13 mouse cellular contexts compared by ENCODE assay signal in the genomic region with DNA sequence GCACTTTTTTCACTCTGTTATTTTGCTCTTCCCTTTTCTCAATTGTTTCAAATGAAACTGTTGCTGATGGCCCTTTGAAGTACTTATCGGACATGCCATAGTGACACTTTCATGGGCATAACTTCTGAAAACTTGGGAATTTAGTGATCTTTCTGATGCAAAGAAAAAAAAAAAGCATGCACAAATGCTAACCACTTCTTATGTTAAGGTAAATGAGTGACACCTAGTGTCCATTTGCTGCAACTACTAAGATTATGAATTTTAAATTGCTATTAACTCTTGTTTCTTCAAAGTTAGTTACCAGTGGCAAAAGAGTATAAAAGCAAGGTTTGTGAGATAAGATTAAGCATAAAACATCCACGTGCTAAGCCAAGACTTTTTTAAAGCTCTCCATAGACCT. TPM values are rescaled to one million over a fixed set of nuclear protein-coding genes. Genes with fewer than 3 reads are reported as not detected.
DNase-seq lines count a peak whose midpoint lies in the region; ATAC-seq and TF ChIP-seq lines count a peak whose summit lies in the region.
"Had no signal": no experiment of that assay in that cellular context is flagged by ENCODE, and none has a peak within 500 bp of the region (broad histone marks: within the 10 kb centered on the region; RNA-seq: fewer than 3 reads in every experiment).

No protein-coding gene starts in this region.

- no peaks in the 10 kb centered on the region for H3K9me3 ChIP-seq in limb, embryonic 14.5 days (ENCODE audit: control insufficient read depth, low read length)
- H3K9me3 ChIP-seq in limb, embryonic 10.5 days (replicated peaks), result no peaks in the 10 kb centered on the region
- H3K9me3 ChIP-seq: lung, embryonic 15.5 days had no signal

- no peaks in the 10 kb centered on the region for H3K27me3 ChIP-seq in limb, embryonic 14.5 days (ENCODE audit: control insufficient read depth, insufficient read depth, low read length)
- no peaks in the 10 kb centered on the region for H3K27me3 ChIP-seq in limb, embryonic 10.5 days (ENCODE audit: low read depth, poor library complexity, severe bottlenecking)
- H3K27me3 ChIP-seq: lung, embryonic 15.5 days had no signal

- no peak overlapping the region for H3K4me2 ChIP-seq in limb, embryonic 14.5 days (replicated peaks; ENCODE audit: low read depth, low read length, severe bottlenecking)
- H3K4me2 ChIP-seq: lung, embryonic 15.5 days had no signal

- WGBS in limb, embryonic 14.5 days, result 36% methylated on average over 2 of the region's 2 CpGs
- WGBS in limb, embryonic 10.5 days, result 36% methylated on average over 2 of the region's 2 CpGs

- no peak overlapping the region for H3K4me3 ChIP-seq in limb, embryonic 14.5 days (replicated peaks; ENCODE audit: low read length)
- no peak overlapping the region for H3K4me3 ChIP-seq in limb, embryonic 10.5 days
- H3K4me3 ChIP-seq: lung, embryonic 15.5 days had no signal

- H3K27ac ChIP-seq in limb, embryonic 14.5 days (replicated peaks; ENCODE audit: low read depth, low read length), result no peak overlapping the region
- no peak overlapping the region for H3K27ac ChIP-seq in limb, embryonic 10.5 days
- H3K27ac ChIP-seq: lung, embryonic 15.5 days had no signal

- peak; percentile 56 for DNase-seq in embryo, embryonic 10 days (ENCODE audit: low spot score)
- no peak for DNase-seq in embryo, embryonic 9.5 days (ENCODE audit: extremely low spot score)
- DNase-seq in limb, embryonic 14.5 days (ENCODE audit: low spot score), result peak; percentile 40
- no peak for DNase-seq in limb, embryonic 10.5 days (ENCODE audit: low spot score)
- peak; percentile 36 for DNase-seq in adipocyte (ENCODE audit: low spot score)
- no peak for DNase-seq in spleen, adult 12 weeks (ENCODE audit: low spot score)
- DNase-seq in gastrocnemius, postnatal 14 days, result no peak
- DNase-seq: cerebellum, adult 11-12 months had no signal

- H3K4me1 ChIP-seq in limb, embryonic 14.5 days (ENCODE audit: control insufficient read depth, insufficient read depth, low read length), result no peaks in the 10 kb centered on the region
- H3K4me1 ChIP-seq in limb, embryonic 10.5 days, result no peaks in the 10 kb centered on the region
- H3K4me1 ChIP-seq: lung, embryonic 15.5 days had no signal

- no peak for TF ChIP-seq POLR2A in limb, embryonic 14.5 days (IDR thresholded peaks at IDR 0.05; ENCODE audit: borderline replicate concordance, extremely low read depth, insufficient read depth, insufficient read length)

- no peaks in the 10 kb centered on the region for H3K36me3 ChIP-seq in limb, embryonic 14.5 days (ENCODE audit: control insufficient read depth, insufficient read depth, low read length)
- H3K36me3 ChIP-seq in limb, embryonic 10.5 days, result no peaks in the 10 kb centered on the region
- H3K36me3 ChIP-seq: lung, embryonic 15.5 days had no signal

- no peak overlapping the region for H3K9ac ChIP-seq in limb, embryonic 14.5 days (ENCODE audit: low read depth, low read length, severe bottlenecking)
- H3K9ac ChIP-seq: lung, embryonic 15.5 days had no signal

- no peak for ATAC-seq in limb, embryonic 14.5 days (ENCODE audit: low FRiP score, low read depth)
- peak; percentile 42 for ATAC-seq in megakaryocyte-erythroid progenitor cell, adult 5-6 weeks (replicated peaks; ENCODE audit: low FRiP score, low TSS enrichment, poor library complexity, severe bottlenecking)

- intact Hi-C loops in gastrocnemius, postnatal 14 days (cut with DNase I; ENCODE audit: low total_unique reads), result loop anchor here (5.0 kb wide), 1 partner anchor 1009 kb away; no protein-coding TSS in a partner anchor

RNA-seq across cellular contexts. Expression of gene Olfr220, which starts 24.4 kb away (rescaled TPM):
- polyA plus RNA-seq in limb, embryonic 14.5 days (2012; rRNA removed), result not detected in 2 replicates
- not detected in 2 replicates for polyA plus RNA-seq in limb, embryonic 14.5 days (2014; fragmentation: Nextera tagmentation; extraction: Ambion mirVana)
- not detected in 2 replicates for polyA plus RNA-seq in limb, embryonic 10.5 days (2016; fragmentation: Nextera tagmentation; extraction: Ambion mirVana)
- total RNA-seq in megakaryocyte-erythroid progenitor cell, adult 5-6 weeks (2014; fragmentation: Nextera tagmentation), result 0.87 TPM in 1 of 2 replicates, not detected in the other
- not detected in 2 replicates for total RNA-seq in megakaryocyte-erythroid progenitor cell, adult 5-6 weeks (2017)
- not detected for total RNA-seq in gastrocnemius, postnatal 14 days (2021)
- total RNA-seq: gastrocnemius, adult 8-10 months had no signal
- polyA plus RNA-seq: C2C12; kidney, embryonic 14.5 days; lung, embryonic 15.5 days had no signal

RNA-seq across cellular contexts. Expression of gene Fmn2, which starts 35.4 kb away (rescaled TPM):
- 1.9 and 2.0 TPM in 2 replicates for polyA plus RNA-seq in limb, embryonic 14.5 days (2012; rRNA removed)
- 0.67 and 0.93 TPM in 2 replicates for polyA plus RNA-seq in limb, embryonic 14.5 days (2014; fragmentation: Nextera tagmentation; extraction: Ambion mirVana)
- 0.73 and 1.2 TPM in 2 replicates for polyA plus RNA-seq in limb, embryonic 10.5 days (2016; fragmentation: Nextera tagmentation; extraction: Ambion mirVana)
- 0.68 TPM in 1 of 2 replicates, not detected in the other for total RNA-seq in megakaryocyte-erythroid progenitor cell, adult 5-6 weeks (2014; fragmentation: Nextera tagmentation)
- not detected in 2 replicates for total RNA-seq in megakaryocyte-erythroid progenitor cell, adult 5-6 weeks (2017)
- total RNA-seq in gastrocnemius, postnatal 14 days (2021), result under 1 TPM; 0.29 to 0.98 TPM
- polyA plus RNA-seq: C2C12 had no signal

RNA-seq across cellular contexts. Expression of gene Olfr414, which starts 42.4 kb away (rescaled TPM):
- polyA plus RNA-seq in limb, embryonic 14.5 days (2012; rRNA removed), result not detected in 2 replicates
- polyA plus RNA-seq in limb, embryonic 14.5 days (2014; fragmentation: Nextera tagmentation; extraction: Ambion mirVana), result not detected in 2 replicates
- polyA plus RNA-seq in limb, embryonic 10.5 days (2016; fragmentation: Nextera tagmentation; extraction: Ambion mirVana), result not detected in 2 replicates
- 2.2 and 4.4 TPM in 2 replicates for total RNA-seq in megakaryocyte-erythroid progenitor cell, adult 5-6 weeks (2014; fragmentation: Nextera tagmentation)
- total RNA-seq in megakaryocyte-erythroid progenitor cell, adult 5-6 weeks (2017), result 3.1 and 5.1 TPM in 2 replicates
- not detected for total RNA-seq in gastrocnemius, postnatal 14 days (2021)
- total RNA-seq: gastrocnemius, adult 8-10 months had no signal
- polyA plus RNA-seq: C2C12; kidney, embryonic 14.5 days; lung, embryonic 15.5 days had no signal

Comparison
In these comparisons a context has a peak if more than half of its experiments do, and no peak if none do; other contexts are left out.
1. DNase-seq: peak in embryo, embryonic 10 days (single experiment), limb, embryonic 14.5 days (single experiment) and adipocyte (single experiment); none in embryo, embryonic 9.5 days (single experiment), limb, embryonic 10.5 days (single experiment), spleen, adult 12 weeks (single experiment) and gastrocnemius, postnatal 14 days (single experiment).